Mouse (Mus musculus): ENCODE results near the gene D430041D05Rik. TPM values are rescaled to one million over a fixed set of nuclear protein-coding genes. Genes with fewer than 3 reads are reported as not detected.

Gene D430041D05Rik
- polyA plus RNA-seq, 1 experiment from 2014 or later: 0.06 TPM

DNA sequence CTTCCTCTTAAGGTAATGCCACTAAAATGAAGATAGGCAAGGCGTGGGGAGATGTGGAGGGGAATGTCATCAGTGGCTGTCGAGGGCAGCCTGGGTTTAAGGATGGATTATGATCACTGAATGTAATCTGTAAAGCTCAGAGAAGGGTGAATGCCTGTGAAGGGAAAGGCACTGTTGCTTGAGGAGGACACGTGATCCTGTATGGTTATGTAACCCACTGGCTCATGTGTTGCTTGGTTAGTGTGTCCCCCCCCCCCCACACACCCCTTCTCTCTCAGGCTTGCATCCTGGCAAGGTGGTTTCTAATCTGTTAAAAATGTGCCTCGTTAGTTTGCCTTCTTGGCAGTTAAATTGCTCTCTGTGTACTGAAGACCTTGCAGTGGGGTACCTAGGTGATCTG, 173.7 kb downstream of the D430041D05Rik start:
- no peak overlapping the region for H3K4me2 ChIP-seq (replicated peaks; ENCODE audit: low read depth)
- H3K4me3 ChIP-seq (ENCODE audit: low read depth, low read length): no peak overlapping the region
- TF ChIP-seq CTCF (IDR thresholded peaks at IDR 0.05; ENCODE audit: low read depth): no peak
- TF ChIP-seq EP300 (optimal IDR thresholded peaks at IDR 0.05): no peak
- H3K9me3 ChIP-seq (ENCODE audit: control insufficient read depth, low read length): no peaks in the 10 kb centered on the region
- DNase-seq (ENCODE audit: low spot score) (no peak), ATAC-seq (ENCODE audit: low FRiP score, low TSS enrichment) (no peak)
- 50% methylated on average over 4 of the region's 4 CpGs for WGBS
- H3K9ac ChIP-seq (ENCODE audit: low read length): no peak overlapping the region
- H3K4me1 ChIP-seq (replicated peaks; ENCODE audit: control insufficient read depth, insufficient read depth): no peaks in the 10 kb centered on the region
- H3K36me3 ChIP-seq (ENCODE audit: control insufficient read depth, insufficient read depth, low read length): no peaks in the 10 kb centered on the region
- H3K27ac ChIP-seq (replicated peaks): no peak overlapping the region
- no peaks in the 10 kb centered on the region for H3K27me3 ChIP-seq (ENCODE audit: control insufficient read depth, insufficient read depth, low read length)

DNA sequence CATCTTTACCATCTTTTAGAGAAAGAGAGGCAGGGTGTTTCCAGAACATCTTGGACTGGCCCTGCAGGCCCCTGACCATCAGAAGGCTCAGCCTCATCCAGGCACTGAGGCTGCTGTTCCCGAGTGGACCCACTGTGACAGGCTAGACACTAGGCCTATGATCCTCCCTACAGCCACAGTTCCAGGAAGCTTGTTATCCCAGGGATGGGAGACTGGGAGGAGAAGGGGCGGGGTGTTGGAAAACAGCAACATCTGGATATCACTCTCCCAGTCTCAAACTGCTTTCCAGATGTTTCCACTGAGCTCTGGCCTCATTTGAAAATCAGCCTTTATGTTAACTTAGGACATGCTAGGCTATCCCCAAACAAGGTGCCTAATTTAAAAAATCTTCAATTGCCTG, 180.4 kb downstream of the D430041D05Rik start:
- Histone ChIP-seq H3K4me1 (replicated peaks; ENCODE audit: control insufficient read depth, insufficient read depth) (no peaks in the 10 kb centered on the region), H3K36me3 (ENCODE audit: control insufficient read depth, insufficient read depth, low read length) (no peaks in the 10 kb centered on the region), H3K27ac (replicated peaks) (no peak overlapping the region), H3K4me2 (replicated peaks; ENCODE audit: low read depth) (no peak overlapping the region), H3K9ac (ENCODE audit: low read length) (no peak overlapping the region), H3K4me3 (ENCODE audit: low read depth, low read length) (no peak overlapping the region), H3K9me3 (ENCODE audit: control insufficient read depth, low read length) (no peaks in the 10 kb centered on the region), H3K27me3 (ENCODE audit: control insufficient read depth, insufficient read depth, low read length) (no peaks in the 10 kb centered on the region)
- TF ChIP-seq EP300 (optimal IDR thresholded peaks at IDR 0.05) (no peak), CTCF (IDR thresholded peaks at IDR 0.05; ENCODE audit: low read depth) (no peak)
- ATAC-seq (ENCODE audit: low FRiP score, low TSS enrichment): no peak
- 58% methylated on average over 2 of the region's 2 CpGs for WGBS
- DNase-seq (ENCODE audit: low spot score): no peak

DNA sequence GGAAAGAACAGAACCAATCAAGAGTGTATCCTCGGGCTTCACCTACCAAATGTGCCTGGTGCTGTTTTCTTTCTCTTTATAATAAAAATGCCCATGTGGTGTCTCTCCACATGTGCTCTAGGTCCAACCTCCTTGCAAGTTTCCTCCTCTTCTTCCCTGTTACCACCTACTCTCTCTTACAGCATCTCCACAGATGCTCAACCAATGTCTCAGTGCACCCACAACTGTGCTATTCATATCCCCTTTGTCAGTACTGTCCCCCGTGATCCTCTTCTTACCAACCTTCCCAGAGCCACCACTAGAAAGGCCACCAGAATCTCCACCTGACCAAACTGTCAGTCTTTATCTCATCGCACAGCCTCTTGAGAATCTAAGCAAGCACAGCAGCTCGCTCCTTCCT, 184.8 kb downstream of the D430041D05Rik start:
- Histone ChIP-seq H3K27ac (replicated peaks) (no peak overlapping the region), H3K4me3 (ENCODE audit: low read depth, low read length) (no peak overlapping the region), H3K4me2 (replicated peaks; ENCODE audit: low read depth) (no peak overlapping the region), H3K9ac (ENCODE audit: low read length) (no peak overlapping the region), H3K36me3 (ENCODE audit: control insufficient read depth, insufficient read depth, low read length) (no peaks in the 10 kb centered on the region), H3K27me3 (ENCODE audit: control insufficient read depth, insufficient read depth, low read length) (no peaks in the 10 kb centered on the region), H3K4me1 (replicated peaks; ENCODE audit: control insufficient read depth, insufficient read depth) (no peaks in the 10 kb centered on the region), H3K9me3 (ENCODE audit: control insufficient read depth, low read length) (no peaks in the 10 kb centered on the region)
- no peak for ATAC-seq (ENCODE audit: low FRiP score, low TSS enrichment)
- TF ChIP-seq EP300 (optimal IDR thresholded peaks at IDR 0.05): no peak
- TF ChIP-seq CTCF (IDR thresholded peaks at IDR 0.05; ENCODE audit: low read depth): no peak
- WGBS: 87% methylated on average over 4 of the region's 4 CpGs
- DNase-seq (ENCODE audit: low spot score): no peak

DNA sequence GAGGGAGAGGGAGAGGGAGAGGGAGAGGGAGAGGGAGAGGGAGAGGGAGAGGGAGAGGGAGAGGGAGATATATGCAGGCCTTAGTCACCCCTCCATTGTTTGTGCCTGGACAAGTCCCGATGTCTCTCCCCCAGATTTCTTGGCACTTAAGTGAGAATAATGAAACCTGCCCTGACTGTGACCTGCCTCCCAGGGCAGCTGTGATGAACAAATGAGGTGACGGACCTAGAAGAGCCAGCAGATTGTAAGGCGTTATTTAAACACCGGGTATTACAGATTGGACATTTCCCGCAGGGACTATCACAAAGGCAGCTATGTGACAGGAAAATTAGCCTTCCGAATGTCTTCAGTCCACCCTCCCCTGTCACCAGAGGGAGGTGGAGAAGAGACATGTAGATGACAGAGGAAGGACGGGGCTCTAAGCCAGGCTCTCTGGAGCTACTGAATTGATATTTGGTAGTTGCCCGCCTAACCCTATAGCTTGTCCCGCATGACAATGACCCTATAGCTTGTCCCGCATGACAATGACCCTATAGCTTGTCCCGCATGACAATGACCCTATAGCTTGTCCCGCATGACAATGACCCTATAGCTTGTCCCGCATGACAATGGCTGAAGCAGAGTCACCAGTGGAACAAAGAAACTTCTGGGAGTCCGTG, 191.0 kb downstream of the D430041D05Rik start:
- Histone ChIP-seq H3K9ac (ENCODE audit: low read length) (no peak overlapping the region), H3K4me1 (replicated peaks; ENCODE audit: control insufficient read depth, insufficient read depth) (no peaks in the 10 kb centered on the region), H3K9me3 (ENCODE audit: control insufficient read depth, low read length) (no peaks in the 10 kb centered on the region), H3K27ac (replicated peaks) (no peak overlapping the region), H3K4me2 (replicated peaks; ENCODE audit: low read depth) (no peak overlapping the region), H3K27me3 (ENCODE audit: control insufficient read depth, insufficient read depth, low read length) (no peaks in the 10 kb centered on the region), H3K36me3 (ENCODE audit: control insufficient read depth, insufficient read depth, low read length) (no peaks in the 10 kb centered on the region), H3K4me3 (ENCODE audit: low read depth, low read length) (no peak overlapping the region)
- ATAC-seq (ENCODE audit: low FRiP score, low TSS enrichment) (no peak), DNase-seq (ENCODE audit: low spot score) (no peak)
- TF ChIP-seq EP300 (optimal IDR thresholded peaks at IDR 0.05) (no peak), CTCF (IDR thresholded peaks at IDR 0.05; ENCODE audit: low read depth) (no peak)
- WGBS: 73% methylated on average over 14 of the region's 14 CpGs

- H3K4me3 ChIP-seq (ENCODE audit: low read depth, low read length): no peak overlapping the region
- DNase-seq (ENCODE audit: low spot score) (no peak), ATAC-seq (ENCODE audit: low FRiP score, low TSS enrichment) (no peak)
- H3K27ac ChIP-seq (replicated peaks): no peak overlapping the region
- H3K9me3 ChIP-seq (ENCODE audit: control insufficient read depth, low read length): no peaks in the 10 kb centered on the region
- H3K27me3 ChIP-seq (ENCODE audit: control insufficient read depth, insufficient read depth, low read length): no peaks in the 10 kb centered on the region
- WGBS: 49% methylated on average over 9 of the region's 9 CpGs
- no peaks in the 10 kb centered on the region for H3K36me3 ChIP-seq (ENCODE audit: control insufficient read depth, insufficient read depth, low read length)
- H3K4me1 ChIP-seq (replicated peaks; ENCODE audit: control insufficient read depth, insufficient read depth): no peaks in the 10 kb centered on the region
- H3K4me2 ChIP-seq (replicated peaks; ENCODE audit: low read depth): no peak overlapping the region
- TF ChIP-seq EP300 (optimal IDR thresholded peaks at IDR 0.05) (no peak), CTCF (IDR thresholded peaks at IDR 0.05; ENCODE audit: low read depth) (no peak)
- H3K9ac ChIP-seq (ENCODE audit: low read length): no peak overlapping the region
Observed at GRCm38 (mm10) chr2:104218588-104219065, 192.2 kb downstream of the D430041D05Rik start.

GRCm38 (mm10) chr2:104218114-104218513, 192.7 kb downstream of the D430041D05Rik start:
- Histone ChIP-seq H3K4me2 (replicated peaks; ENCODE audit: low read depth) (no peak overlapping the region), H3K9ac (ENCODE audit: low read length) (no peak overlapping the region), H3K9me3 (ENCODE audit: control insufficient read depth, low read length) (no peaks in the 10 kb centered on the region), H3K36me3 (ENCODE audit: control insufficient read depth, insufficient read depth, low read length) (no peaks in the 10 kb centered on the region), H3K27me3 (ENCODE audit: control insufficient read depth, insufficient read depth, low read length) (no peaks in the 10 kb centered on the region), H3K27ac (replicated peaks) (no peak overlapping the region), H3K4me1 (replicated peaks; ENCODE audit: control insufficient read depth, insufficient read depth) (no peaks in the 10 kb centered on the region), H3K4me3 (ENCODE audit: low read depth, low read length) (no peak overlapping the region)
- TF ChIP-seq EP300 (optimal IDR thresholded peaks at IDR 0.05) (no peak), CTCF (IDR thresholded peaks at IDR 0.05; ENCODE audit: low read depth) (no peak)
- 74% methylated on average over 10 of the region's 10 CpGs for WGBS
- no peak for ATAC-seq (ENCODE audit: low FRiP score, low TSS enrichment)
- DNase-seq (ENCODE audit: low spot score): no peak
